Mouse (Mus musculus) heart, embryonic 14.5 days (tissue): ENCODE results near the gene Cst13. TPM values are rescaled to one million over a fixed set of nuclear protein-coding genes. Genes with fewer than 3 reads are reported as not detected.

ENCODE experiments used
- ATAC-seq: fragments of 200-750 bp; cut with Nextera tagmentation; 2 replicates; pipeline ENCODE4 v1.8.0; 2017; ENCODE audit warnings: low read depth, moderate TSS enrichment; ENCODE audit not compliant: insufficient number of reproducible peaks, insufficient read depth, low FRiP score
- H3K27ac ChIP-seq, 2 experiments: fragments of 200-500 bp in 1 of 2; fragments of 300-500 bp in 1 of 2; sonication (generic) in 1 of 2; replicated peaks in 1 of 2; 2 replicates each; pipeline ENCODE4 v1.5.1; 2012 to 2014; ENCODE audit warnings: low read depth in 2 of 2, low read length in 2 of 2, control low read depth in 1 of 2, mild to moderate bottlenecking in 1 of 2, mixed read lengths in 1 of 2; ENCODE audit not compliant: control insufficient read depth in 1 of 2, insufficient read depth in 1 of 2
- H3K27me3 ChIP-seq: fragments of 300-500 bp; sonication (generic); 2 replicates; pipeline ENCODE4 v1.6.1; 2014; ENCODE audit warnings: mild to moderate bottlenecking, low read length, control low read depth; ENCODE audit not compliant: control insufficient read depth, insufficient read depth
- H3K36me3 ChIP-seq: fragments of 300-500 bp; sonication (generic); 2 replicates; pipeline ENCODE4 v1.6.1; 2014; ENCODE audit warnings: mild to moderate bottlenecking, control low read depth, low read length, mixed read lengths; ENCODE audit not compliant: control insufficient read depth, insufficient read depth
- H3K4me1 ChIP-seq, 2 experiments: fragments of 200-500 bp in 1 of 2; fragments of 300-500 bp in 1 of 2; sonication (generic) in 1 of 2; 2 replicates each; pipeline ENCODE4 v1.6.1; 2012 to 2014; ENCODE audit warnings: low read length in 2 of 2, control low read depth in 1 of 2, mixed read lengths in 1 of 2; ENCODE audit not compliant: control insufficient read depth in 2 of 2, insufficient read depth in 2 of 2
- H3K4me2 ChIP-seq: fragments of 300-500 bp; sonication (generic); 2 replicates; pipeline ENCODE4 v1.6.1; 2014; ENCODE audit warnings: mild to moderate bottlenecking, low read length
- H3K4me3 ChIP-seq, 2 experiments: fragments of 200-500 bp in 1 of 2; fragments of 300-500 bp in 1 of 2; sonication (generic) in 1 of 2; 2 replicates each; pipeline ENCODE4 v1.5.1; 2012 to 2014; ENCODE audit warnings: low read length in 2 of 2, mild to moderate bottlenecking in 2 of 2, control low read depth in 1 of 2, low read depth in 1 of 2, moderate library complexity in 1 of 2; ENCODE audit not compliant: control insufficient read depth in 1 of 2, insufficient read depth in 1 of 2
- H3K9ac ChIP-seq: fragments of 300-500 bp; sonication (generic); 2 replicates; pipeline ENCODE4 v1.6.1; 2014; ENCODE audit warnings: mild to moderate bottlenecking, low read length
- H3K9me3 ChIP-seq: fragments of 300-500 bp; sonication (generic); 2 replicates; pipeline ENCODE4 v1.6.1; 2016; ENCODE audit warnings: low read length, control low read depth; ENCODE audit not compliant: control insufficient read depth
- WGBS: fragments of 180-500 bp; shearing (Covaris S2); extraction: QIAGEN DNeasy Blood & Tissue Kit; methylation state at CpG from one replicate; pipeline ENCODE4 v1.1.7; 2014; 5-methylcytosine and 5-hydroxymethylcytosine counted together
- polyA plus RNA-seq: library from polyadenylated mRNA; unstranded; fragments of >200 nt; fragmentation: Nextera tagmentation; extraction: Ambion mirVana; gene quantifications from 2 replicates; pipeline ENCODE4 v1.2.1, GENCODE M21; 2014

Gene Cst13
- polyA plus RNA-seq, 1 experiment from 2014 or later: not detected

DNA sequence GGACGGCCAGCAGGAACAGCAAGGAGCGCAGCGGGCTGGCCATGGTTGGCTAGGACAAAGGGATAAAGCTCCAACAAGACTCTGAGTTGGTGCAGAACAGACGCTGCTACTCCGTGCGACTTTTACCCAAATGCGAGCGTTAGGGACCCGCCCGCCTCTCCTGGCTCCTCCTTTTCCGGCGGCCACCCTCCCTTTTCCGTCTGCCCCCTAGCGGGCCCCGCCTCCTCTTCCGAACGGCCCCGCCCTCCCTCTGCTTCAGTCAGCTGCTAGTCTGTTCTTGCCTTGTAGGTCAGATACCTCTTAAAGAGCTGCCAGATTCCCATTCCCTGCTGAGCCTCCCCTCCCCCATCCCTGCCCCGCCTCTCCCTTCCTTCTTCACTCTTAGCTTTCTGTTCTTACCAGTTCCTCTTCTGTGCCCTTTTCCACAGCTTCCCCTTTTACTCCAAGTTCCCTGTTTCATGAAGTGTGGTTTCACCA, 55.5 kb downstream of the Cst13 start, which contains the start of gene Cst3:
Gene Cst3 (minus strand): TSS at position 358 of the 477 bp plus-strand sequence.
- under 1% methylated on average over 19 of the region's 19 CpGs for WGBS
- Histone ChIP-seq H3K9ac (peak within 1 kb of the TSS; percentile 91), H3K9me3 (no peaks in the 10 kb centered on the region), H3K27me3 (no peaks in the 10 kb centered on the region), H3K27ac (peak within 1 kb of the TSS; percentile 92 to 95), H3K4me3 (peak within 1 kb of the TSS; percentile 74 to 88), H3K36me3 (peaks cover 22% of the 10 kb centered on the region), H3K4me1 (peaks cover 35 to 58% of the 10 kb centered on the region in 2 experiments), H3K4me2 (peak within 1 kb of the TSS; percentile 78)
- ATAC-seq: peak; percentile 91

- Histone ChIP-seq H3K27ac (peak overlapping the region in 1 of 2 experiments; percentile 51; a peak in 2 of 4 replicates), H3K4me2 (no peak overlapping the region), H3K27me3 (no peaks in the 10 kb centered on the region), H3K9ac (no peak overlapping the region), H3K4me1 (peaks cover 35 to 57% of the 10 kb centered on the region in 2 experiments), H3K4me3 (no peak overlapping the region), H3K9me3 (no peaks in the 10 kb centered on the region), H3K36me3 (peaks cover 6% of the 10 kb centered on the region)
- no peak for ATAC-seq
- 22% methylated on average over 3 of the region's 3 CpGs for WGBS
These were observed 57.3 kb downstream of the Cst13 start for GRCm38 (mm10) chr2:148877016-148877770.

DNA sequence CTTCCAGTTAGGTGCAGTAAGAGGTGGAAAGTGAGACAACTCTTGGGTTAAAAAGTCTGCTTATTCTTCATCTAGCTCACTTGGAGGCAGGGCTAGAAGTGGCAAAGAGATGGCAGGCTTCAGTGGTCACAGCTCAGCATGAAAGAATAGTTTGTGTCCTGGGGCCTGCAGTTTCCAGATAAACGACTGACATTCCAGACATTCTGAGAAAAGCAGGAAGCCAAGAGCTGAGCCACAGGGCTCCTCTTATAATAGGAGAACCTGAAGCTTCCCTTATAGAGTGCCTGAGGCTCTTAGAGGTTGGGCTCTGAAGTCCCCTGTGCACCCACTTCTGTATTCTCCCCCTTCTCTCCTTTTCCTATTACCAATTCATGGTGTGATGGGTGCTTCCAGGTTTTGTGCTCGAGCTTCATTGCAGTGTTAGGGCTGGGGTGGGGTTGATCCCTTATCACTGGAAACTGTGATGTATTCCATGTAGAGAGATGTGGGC, 58.8 kb downstream of the Cst13 start:
- no peak for ATAC-seq
- Histone ChIP-seq H3K27ac (peak overlapping the region; percentile 53 to 71; a peak in 3 of 4 replicates), H3K27me3 (no peaks in the 10 kb centered on the region), H3K9me3 (no peaks in the 10 kb centered on the region), H3K9ac (no peak overlapping the region), H3K4me2 (no peak overlapping the region), H3K4me1 (peaks cover 27 to 43% of the 10 kb centered on the region in 2 experiments), H3K36me3 (no peaks in the 10 kb centered on the region), H3K4me3 (no peak overlapping the region)
- WGBS: 2% methylated on average over 2 of the region's 2 CpGs

DNA sequence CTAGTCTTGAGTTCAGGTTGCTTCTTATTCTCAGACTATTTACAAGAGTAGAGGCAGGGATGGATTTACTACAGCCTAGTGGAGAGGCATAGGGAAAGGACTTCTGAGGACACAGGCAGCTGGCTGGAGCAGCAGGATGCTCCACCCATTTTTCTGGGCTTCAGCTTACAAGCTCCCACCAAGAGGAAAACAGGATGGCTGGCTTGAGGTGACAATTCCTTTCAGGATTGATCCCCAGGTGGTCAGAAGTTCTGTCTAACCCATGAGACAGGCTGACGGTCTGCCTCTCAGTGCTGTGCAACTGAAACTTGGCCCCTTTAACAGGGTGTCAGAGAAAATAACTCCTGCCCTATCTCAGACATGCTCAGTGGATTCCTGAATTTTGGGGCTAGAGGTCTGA, 59.3 kb downstream of the Cst13 start:
- 36% methylated on average over 1 of the region's 1 CpGs for WGBS
- Histone ChIP-seq H3K27ac (peak overlapping the region; percentile 53 to 66), H3K9me3 (no peaks in the 10 kb centered on the region), H3K4me3 (no peak overlapping the region), H3K4me2 (no peak overlapping the region), H3K9ac (0 out of 2 replicates have a peak overlapping the region, but pooled peaks have one; percentile 16), H3K4me1 (peaks cover 22 to 38% of the 10 kb centered on the region in 2 experiments), H3K27me3 (no peaks in the 10 kb centered on the region), H3K36me3 (no peaks in the 10 kb centered on the region)
- no peak for ATAC-seq

Other genes starting within 250 kb of the Cst13 start
- gene Nxt1, start 147.5 kb upstream of the Cst13 start, polyA plus RNA-seq: 46.2 and 52.3 TPM in 2 replicates
- gene Gzf1, start 139.1 kb upstream of the Cst13 start, polyA plus RNA-seq: 15.6 and 17.9 TPM in 2 replicates
- gene Napb, start 87.6 kb upstream of the Cst13 start, polyA plus RNA-seq: 3.0 and 3.4 TPM in 2 replicates
- not detected in 2 replicates for gene Cstl1, start 69.7 kb upstream of the Cst13 start, polyA plus RNA-seq
- not detected in 2 replicates for gene Cst11, start 48.6 kb upstream of the Cst13 start, polyA plus RNA-seq
- not detected in 2 replicates for gene 8030411F24Rik, start 38.1 kb upstream of the Cst13 start, polyA plus RNA-seq
- gene Cst12, start 30.7 kb upstream of the Cst13 start, polyA plus RNA-seq: not detected in 2 replicates
- not detected in 2 replicates for gene Cst8, start 21.3 kb upstream of the Cst13 start, polyA plus RNA-seq
- 3.0 and 6.8 TPM in 2 replicates for gene Cst9, start 15.1 kb downstream of the Cst13 start, polyA plus RNA-seq
- gene 9230104L09Rik, start 45.0 kb downstream of the Cst13 start, polyA plus RNA-seq: 0.32 TPM in 1 of 2 replicates, not detected in the other
- 901 and 992 TPM in 2 replicates for gene Cst3, start 55.6 kb downstream of the Cst13 start, polyA plus RNA-seq
- not detected in 2 replicates for gene Gm1330, start 183.2 kb downstream of the Cst13 start, polyA plus RNA-seq
- not detected in 2 replicates for gene Gm10750, start 197.2 kb downstream of the Cst13 start, polyA plus RNA-seq